Mouse (Mus musculus) fibroblast of lung, adult 2 months (primary cell): ENCODE results near the gene Dact2.
A peak's percentile ranks its signal among the peaks of the same experiment; 100 is the strongest.

Experiments
- DNase-seq: peaks from one replicate; pipeline ENCODE4 v3.0.0-alpha.2; 2011; ENCODE audit warnings: low read depth

Gene Dact2

DNA sequence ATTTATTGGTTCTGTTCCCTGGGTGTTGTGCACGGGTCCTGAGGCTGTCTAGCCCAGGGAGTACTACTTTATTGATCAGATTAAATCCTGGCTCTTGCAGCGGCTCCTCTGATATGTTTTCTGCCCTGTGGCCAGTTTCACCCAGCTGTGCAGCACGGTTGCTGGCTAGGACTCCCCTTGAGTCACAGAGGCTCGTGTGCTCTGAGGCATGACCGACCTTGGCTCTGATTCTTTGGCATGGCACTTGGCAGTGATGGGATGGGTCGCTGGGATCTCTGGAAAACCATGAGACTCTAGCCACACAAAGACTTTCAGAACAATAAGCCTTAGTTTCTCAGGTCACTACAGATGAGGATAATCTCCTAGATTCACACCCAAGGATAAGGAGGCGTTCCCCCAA is 8.7 kb upstream of the Dact2 start:
- no peak for DNase-seq

- no peak for DNase-seq
Measured at GRCm38 (mm10) chr17:14207093-14207561, 3.0 kb upstream of the Dact2 start.

DNA sequence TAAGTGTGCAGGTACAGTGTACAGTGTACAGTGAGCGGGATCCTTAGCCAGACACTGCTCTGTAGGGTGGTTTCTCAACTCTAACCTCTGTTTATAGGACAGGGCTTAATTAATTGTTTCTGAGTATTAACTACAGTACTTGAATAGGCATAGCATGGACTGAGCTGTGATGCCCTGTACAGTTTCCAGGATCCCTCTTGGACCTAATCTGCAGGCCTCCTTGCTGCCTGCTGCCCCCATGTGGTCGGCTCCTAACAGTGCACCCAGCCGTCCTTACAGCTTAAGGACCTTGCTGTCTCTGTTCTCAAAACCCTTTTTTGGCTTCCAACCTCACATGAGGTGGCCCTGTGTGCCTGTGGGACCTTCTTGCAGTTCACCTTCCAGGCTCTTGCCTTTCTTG is 2.0 kb upstream of the Dact2 start:
- DNase-seq: peak; percentile 44

GRCm38 (mm10) chr17:14205236-14205635 is 1.1 kb upstream of the Dact2 start:
- DNase-seq: no peak

GRCm38 (mm10) chr17:14203121-14203941 is 773 bp downstream of the Dact2 start:
- no peak for DNase-seq

DNA sequence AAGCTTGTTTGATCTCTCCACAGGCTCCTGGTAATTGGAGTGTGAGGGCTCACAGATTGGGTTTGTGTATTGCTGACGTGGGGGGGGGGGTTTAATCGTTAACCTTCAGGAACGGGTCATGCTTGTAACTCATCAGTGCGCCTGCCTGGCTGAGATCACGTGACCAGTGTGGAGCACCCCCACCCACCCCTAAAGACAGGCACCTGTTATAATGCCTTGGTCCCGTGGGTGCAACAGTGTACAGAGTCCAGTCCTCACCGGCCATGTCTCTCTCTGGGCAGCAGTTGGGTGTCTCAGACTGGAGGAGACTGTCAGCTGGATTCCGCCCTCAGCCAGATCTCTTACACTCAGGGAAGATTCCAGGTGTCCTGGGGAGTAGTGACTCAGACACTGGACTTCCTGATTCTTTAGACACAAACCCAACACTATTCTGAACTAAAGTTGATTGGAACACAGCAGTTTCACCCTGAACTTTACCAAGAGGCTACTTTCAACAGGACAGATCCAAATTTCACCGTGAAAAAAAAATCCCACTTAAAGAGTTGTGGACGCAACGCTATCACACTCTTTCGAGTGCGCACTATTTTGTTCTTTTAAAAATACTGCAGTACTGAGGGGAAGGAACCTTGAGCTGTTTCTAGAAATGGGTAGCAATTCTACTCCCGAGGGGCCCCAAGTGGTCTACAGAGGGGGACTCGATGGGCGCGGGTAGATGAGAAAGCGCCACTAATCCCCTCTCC is 1.6 kb downstream of the Dact2 start:
- no peak for DNase-seq

DNA sequence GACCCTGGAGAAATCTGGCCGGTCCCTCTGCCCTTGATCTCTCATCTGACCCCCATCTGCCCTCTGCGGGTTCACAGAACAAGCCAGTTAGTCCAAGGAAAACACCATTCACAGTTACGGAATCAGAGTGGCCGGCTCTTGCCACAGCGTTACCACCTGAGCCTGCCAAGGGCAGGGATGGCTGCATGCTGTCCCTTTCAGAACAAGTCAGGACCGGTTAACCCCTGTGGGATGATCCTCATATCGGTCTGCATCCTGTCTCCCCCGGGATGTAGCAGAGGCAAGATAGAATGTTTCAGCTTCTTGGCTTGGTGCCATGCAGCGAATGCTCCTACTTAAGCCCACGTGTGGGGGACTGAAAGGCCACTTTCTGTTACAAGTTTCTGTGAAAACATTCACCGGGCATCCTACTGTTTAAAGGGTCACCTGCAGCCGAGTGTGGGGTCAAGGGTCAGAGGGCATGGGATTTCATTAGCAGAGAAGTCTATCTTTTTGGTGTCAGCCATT is 2.8 kb downstream of the Dact2 start:
- DNase-seq: no peak

- DNase-seq: no peak
Measured at GRCm38 (mm10) chr17:14200206-14200605, 3.9 kb downstream of the Dact2 start.

DNA sequence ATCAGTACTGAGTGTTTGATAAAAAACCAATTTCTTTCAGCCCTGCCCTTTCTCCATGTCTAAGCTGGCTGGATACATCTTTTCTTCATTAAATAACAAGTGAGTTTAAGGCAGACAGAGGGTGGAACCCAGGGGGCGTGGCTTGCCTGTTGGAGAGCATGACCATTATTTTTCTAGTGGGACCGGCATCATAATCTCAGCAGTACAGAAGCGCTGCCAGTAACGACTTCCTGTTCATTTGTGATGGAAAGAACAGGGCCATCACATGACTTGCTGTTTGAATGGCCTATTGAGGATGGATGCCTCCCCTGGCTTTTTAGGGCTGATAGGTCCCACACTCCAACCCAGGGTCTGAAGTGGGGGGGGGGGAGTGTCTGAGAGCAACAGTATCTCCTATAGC is 4.5 kb downstream of the Dact2 start:
- DNase-seq: no peak

GRCm38 (mm10) chr17:14192924-14193323 is 11.2 kb downstream of the Dact2 start:
- no peak for DNase-seq

DNA sequence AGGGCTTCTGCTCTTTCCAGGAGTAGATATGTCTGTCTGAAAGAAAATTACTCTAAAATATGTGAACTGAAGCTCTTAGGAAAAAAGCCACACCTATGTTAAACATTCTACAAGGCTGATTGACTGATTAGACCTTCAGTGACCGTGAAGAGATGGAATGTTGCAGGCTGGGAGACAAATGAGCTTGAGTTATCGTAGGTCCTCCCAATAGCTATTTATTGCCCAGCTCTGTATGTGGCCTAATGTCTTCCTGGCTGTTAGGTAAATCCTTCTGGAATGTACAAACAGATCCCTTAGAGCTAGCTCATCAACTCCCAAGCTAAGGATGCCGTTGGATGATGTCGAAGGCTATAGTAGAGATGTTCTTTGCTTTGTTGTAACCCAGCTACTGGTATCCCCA is 11.7 kb downstream of the Dact2 start:
- no peak for DNase-seq

DNA sequence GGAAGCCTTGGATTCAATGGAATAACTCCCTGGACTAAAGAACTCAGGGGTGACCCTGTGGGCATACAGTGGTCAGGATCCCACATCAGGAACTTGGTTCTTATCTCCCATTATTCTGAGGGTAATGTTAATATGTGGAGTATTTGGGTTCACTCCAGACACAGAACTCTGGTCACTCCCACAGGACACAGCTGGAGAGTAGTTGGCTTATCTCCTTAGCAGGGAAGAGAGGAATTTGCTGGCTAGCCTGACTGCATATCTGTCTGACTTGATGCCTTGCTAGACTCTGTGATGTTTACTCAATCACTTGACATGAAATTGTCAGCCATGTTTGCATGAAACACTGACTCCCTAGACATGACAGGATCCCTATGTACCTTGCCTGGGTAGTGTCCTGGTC is 15.6 kb downstream of the Dact2 start:
- DNase-seq: no peak

GRCm38 (mm10) chr17:14187096-14187495 is 17.0 kb downstream of the Dact2 start:
- DNase-seq: no peak

DNA sequence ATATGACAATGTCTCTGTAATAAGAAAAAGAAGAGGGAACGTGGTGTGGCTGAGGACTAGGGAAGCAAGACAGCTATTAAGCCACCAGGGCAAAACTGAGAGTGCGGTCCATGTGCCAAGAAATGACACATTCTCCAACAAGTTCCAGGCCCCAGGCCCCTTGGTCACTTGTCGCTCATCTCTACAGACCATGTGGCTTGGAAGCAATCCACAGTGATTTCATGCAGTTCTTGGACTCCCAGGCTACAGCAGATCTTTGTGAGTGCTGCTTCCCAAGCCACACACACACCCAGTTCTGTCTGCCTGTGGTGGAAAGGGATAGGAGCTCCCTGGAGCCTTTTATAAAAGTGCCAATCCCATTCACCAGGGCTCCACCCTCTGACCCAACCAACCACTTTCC is 17.9 kb downstream of the Dact2 start:
- DNase-seq: no peak

DNA sequence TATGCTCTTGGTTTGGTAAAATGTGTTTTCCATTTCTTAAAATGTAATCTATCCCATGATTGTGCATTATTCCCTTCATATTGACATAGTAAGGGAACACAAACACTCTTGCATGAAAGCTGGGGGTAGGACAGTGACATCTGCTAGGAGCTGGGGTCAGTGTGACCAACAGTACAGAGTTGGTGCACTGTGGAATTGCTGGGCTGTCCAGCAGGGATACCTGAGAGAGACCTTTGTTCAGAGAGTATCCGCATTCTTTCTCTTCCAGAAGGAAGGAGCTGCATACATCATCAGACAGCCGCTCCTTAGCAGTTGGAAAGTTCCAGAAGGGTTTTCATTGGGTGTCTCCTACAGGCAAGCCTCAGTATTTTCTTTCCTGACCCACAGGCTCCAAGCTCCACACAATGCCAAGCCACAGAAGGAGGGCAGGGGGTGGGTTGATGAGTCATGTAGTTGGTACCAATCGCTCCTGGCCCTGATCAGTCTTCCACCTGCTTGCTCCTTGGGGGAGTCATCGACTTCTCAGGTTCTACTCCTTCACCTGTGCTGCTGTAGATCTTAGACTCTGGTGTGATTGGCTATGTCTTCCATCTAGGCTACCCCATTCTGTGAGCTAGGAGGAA is 19.8 kb downstream of the Dact2 start:
- peak; percentile 27 for DNase-seq

DNA sequence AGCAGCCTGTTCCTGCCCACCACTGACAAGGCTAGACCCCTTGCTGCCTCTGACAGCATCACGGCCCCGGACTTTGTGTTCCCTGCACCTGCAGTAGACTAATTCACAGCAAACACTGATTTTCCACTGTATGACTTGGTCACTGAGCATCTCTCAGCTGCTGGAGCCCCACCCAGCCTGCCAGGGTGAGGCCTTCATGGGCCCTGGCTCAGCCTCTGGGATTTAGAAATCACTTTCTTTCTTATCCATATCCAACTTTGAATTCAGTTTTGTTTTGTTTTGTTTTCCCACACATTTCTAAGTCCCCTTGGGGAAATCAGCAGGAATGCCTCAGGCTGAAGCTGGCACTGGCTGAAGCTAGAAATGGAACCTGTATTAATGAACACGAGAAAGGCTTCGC is 20.4 kb downstream of the Dact2 start:
- DNase-seq: no peak

- DNase-seq: no peak
Measured at GRCm38 (mm10) chr17:14182860-14183259, 21.2 kb downstream of the Dact2 start.

- no peak for DNase-seq
Measured at GRCm38 (mm10) chr17:14178911-14179310, 25.2 kb downstream of the Dact2 start.

- DNase-seq: no peak
Measured at GRCm38 (mm10) chr17:14178475-14178874, 25.6 kb downstream of the Dact2 start.

DNA sequence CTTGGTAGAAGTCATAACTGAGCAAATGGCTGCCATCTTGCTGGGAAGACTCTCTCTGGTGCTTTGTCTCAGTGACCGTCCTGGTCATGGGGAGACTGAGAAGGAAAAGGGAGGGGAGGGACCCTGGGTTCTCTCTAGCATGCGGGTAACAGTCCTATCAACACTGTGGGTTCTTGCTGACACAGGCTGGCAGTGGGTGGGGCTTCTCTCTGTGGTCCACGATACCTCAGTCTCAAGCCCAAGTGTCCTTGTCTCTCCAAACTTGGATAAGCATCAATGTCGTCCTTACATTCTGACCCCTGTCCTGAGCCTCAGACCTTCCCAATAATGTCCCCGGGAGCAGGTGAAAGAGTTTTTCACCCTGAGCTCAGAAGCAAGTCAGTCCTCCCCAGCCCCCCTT is 26.1 kb downstream of the Dact2 start:
- DNase-seq: no peak

DNA sequence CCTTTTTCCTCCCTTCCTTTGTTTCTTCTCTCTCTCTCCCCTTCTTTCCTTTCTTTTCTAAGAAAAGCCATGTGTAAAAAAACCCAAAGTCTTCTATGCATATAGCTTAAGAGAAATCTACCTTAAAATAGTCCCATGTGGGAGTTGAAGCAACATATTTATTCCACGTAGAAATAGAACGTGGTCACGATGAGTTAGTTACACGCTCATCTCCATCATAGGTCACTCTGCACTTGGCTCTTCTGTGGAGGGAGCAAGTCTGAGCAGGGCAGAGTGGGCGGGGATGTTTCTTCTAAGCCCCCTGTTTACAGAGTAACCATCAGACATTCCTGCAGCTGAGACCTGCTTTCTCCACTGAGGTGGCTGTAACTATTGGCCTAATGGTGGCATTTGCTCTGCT is 27.1 kb downstream of the Dact2 start:
- no peak for DNase-seq

DNA sequence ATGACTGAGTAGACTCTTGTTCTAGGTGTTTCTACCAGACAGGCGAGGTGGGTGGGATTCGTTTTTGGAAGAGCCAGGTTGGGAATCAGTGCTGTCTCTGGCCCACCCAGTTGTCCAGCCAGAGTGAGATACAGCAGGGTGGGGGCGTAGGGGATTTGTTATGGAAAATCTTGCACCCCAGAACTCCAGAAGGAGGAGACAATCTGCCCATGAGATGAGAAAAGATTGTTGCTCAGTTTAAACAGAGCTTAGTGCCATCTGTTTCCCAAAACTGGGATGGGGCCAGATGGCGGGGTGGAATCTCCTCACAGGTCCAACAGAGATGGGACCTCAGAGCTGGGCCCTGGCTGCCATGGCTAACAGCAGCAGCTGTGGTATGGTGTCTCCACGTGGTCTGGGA is 28.4 kb downstream of the Dact2 start:
- no peak for DNase-seq

- no peak for DNase-seq
Measured at GRCm38 (mm10) chr17:14175019-14175418, 29.1 kb downstream of the Dact2 start.
